Mouse (Mus musculus) retina, adult 2 months (tissue): ENCODE results near the gene Lingo4.

Experiments
- DNase-seq: peaks from one replicate; pipeline ENCODE4 v3.0.0-alpha.2; 2012; ENCODE audit warnings: low read depth, low spot score

Gene Lingo4

GRCm38 (mm10) chr3:94398217-94398616, at the start of gene Lingo4:
Gene Lingo4, plus strand, starts transcription at chr3:94398517.
- no peak for DNase-seq

- DNase-seq: peak; percentile 42
These were observed 37.5 kb upstream of the Lingo4 start for GRCm38 (mm10) chr3:94360812-94361211.

- no peak for DNase-seq
These were observed 36.2 kb upstream of the Lingo4 start, which contains the start of gene C2cd4d for GRCm38 (mm10) chr3:94362138-94362537. Gene C2cd4d, plus strand, starts transcription at chr3:94362438.

DNA sequence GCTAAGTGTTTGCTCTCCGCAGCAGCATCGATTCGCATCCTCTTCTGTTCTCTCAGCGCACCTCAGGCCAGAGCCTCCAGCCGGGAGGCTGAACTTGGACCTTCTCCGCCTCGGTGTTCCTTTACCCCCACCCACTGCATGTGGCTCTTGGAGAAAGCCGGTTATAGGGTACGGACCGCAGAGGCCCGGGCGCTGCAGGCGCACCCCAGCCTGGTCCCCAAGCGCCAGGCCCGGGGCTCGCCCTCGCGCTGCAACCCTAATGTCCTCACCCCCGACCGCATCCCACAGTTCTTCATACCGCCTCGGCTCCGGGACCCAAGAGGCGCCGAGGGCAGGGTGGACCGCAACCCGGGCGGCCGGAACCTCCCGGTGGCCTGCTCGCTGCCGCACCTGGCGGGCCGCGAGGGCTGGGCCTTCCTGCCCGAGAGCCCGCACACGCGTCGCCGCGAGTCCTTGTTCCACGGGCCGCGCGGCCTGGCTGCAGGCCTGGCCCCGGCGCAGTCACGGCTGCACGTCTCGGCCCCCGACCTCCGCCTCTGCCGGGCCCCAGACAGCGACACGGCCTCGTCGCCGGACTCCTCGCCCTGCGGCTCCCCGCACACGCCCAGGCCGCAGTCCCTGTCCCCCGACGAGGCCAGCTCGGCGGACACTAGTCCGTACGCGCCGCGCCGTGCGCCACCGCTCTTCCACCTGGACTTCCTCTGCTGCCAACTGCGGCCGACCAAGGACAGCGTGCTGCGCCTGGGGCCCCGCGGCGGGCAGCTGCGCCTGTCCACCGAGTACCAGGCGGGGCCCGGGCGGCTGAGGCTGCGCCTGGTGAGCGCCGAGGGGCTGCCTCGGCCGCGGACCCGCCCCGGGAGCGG, 34.8 kb upstream of the Lingo4 start:
- no peak for DNase-seq

GRCm38 (mm10) chr3:94364154-94364526, 34.2 kb upstream of the Lingo4 start:
- no peak for DNase-seq

DNA sequence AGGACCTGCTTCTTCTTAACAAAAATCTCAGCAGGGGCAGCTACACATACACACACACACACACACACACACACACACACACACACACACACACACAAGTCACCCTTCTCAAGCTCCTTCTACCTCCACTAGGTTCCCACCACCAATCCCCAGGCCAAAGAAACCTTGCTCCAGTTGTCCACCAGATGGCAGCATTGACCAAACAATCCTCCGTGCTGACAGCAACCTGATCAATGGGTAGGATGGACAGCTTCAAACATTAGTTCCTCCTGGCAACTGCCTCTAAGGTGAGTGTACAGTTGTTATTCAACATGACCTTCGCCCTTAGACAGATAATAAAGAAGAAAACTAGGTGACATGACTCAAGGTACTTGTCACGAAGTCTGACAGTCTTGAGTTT, 31.6 kb upstream of the Lingo4 start:
- DNase-seq: peak; percentile 71

DNA sequence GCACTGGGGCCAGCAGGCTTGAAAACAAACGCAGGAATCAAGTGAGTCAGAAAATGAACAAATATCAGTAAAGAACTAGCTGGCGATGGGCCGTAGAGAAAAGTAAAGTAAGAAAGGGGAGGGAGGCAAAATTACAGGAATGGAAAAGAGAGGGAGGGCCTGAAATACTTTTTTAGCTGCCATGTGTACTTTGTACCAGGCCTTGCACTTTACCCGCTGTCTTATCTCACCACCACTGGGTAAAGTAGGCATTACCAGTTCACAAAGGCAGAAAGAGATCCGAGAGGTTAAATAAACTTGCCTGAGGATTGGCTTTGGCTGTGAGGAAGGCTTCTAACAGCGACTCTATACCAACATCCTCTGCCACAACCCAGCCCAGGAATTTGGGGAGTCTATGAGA, 30.8 kb upstream of the Lingo4 start:
- DNase-seq: no peak

DNA sequence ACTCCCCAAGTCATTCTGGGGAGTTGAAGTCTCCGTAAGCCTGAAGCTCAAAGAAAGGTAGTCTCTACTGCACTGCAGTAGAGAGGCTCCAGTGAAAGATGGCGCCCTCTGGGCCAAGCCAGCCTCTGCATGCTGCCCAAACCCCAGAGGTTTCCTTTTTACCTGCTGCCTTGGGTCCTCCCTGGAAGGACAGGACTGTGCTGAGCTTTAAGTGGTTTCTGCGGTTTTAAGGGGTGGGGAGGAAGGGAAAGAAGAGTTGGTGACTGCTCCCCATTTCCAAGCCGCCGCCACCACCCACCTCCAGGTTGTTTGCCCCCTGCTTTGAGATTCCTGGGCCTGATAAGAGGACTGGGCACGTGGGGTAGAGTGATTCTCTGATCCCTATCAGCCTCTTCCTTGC, 29.7 kb upstream of the Lingo4 start:
- no peak for DNase-seq

GRCm38 (mm10) chr3:94369709-94370108, 28.6 kb upstream of the Lingo4 start:
- DNase-seq: no peak

GRCm38 (mm10) chr3:94371637-94372036, 26.7 kb upstream of the Lingo4 start:
- DNase-seq: peak; percentile 50

GRCm38 (mm10) chr3:94372038-94372437, 26.3 kb upstream of the Lingo4 start:
- DNase-seq: no peak

DNA sequence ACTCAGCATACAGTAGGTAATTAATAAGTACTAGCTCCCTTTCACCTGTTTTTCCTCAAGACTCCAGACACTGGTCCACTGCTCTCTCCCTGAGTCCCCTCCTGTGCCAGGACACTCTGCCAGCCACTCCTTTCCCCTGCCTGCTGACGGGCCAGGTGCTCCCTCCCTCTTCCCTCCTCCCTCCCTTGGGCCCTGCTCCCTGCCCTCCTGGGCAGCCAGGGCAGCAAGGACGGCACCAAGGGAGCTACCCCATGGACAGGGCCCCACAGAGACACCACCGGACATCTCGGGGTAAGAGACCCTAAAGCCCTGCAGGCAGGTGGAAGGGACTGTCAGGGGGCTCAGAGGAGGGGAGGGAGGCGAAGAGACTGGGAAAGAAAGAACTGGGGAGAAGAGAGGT, 25.7 kb upstream of the Lingo4 start, which contains the start of gene Rorc:
Rorc (plus strand) TSS at position 154 of the 400 bp plus-strand sequence.
- no peak for DNase-seq

GRCm38 (mm10) chr3:94373090-94373489, 25.2 kb upstream of the Lingo4 start:
- DNase-seq: no peak

DNA sequence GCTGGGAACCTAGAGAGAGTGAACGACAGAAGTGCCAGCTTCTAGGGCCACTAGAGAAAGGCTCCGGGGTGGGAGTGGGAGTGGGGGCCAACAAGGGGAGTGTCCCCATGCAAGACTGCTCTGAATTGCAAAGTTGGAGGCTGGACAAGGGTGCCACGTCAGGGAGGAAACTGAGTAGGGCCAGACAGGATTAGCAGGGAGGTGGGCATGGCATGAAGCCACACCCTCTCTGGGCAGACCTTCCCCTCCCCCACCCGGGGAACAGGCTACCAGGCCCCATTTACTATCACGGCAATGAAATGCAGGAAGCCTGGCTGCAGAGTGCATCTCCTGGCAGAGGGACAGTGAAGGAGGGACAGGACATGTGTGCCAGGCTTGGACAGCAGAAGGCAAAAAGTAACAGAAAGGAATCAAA, 24.7 kb upstream of the Lingo4 start:
- no peak for DNase-seq

DNA sequence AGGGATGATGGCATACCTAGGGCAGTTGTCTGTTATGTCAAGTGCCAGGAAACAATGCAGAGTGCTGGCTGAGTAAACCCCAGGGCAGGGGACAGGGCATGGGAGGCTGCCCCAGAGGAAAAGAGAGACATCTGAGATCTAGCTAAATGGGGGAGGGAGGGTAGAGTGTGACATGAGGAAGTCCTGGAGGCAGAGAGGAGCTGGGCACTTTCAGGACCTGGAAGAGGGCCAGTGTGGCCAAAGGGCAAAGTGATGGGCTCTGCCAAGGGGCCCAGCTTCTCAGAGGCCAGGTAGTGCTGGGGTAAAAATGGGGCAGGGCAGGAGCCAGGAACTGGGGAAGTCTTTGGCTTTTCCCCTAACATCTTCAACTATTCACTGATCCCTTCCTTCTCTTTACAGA, 23.7 kb upstream of the Lingo4 start:
- no peak for DNase-seq

DNA sequence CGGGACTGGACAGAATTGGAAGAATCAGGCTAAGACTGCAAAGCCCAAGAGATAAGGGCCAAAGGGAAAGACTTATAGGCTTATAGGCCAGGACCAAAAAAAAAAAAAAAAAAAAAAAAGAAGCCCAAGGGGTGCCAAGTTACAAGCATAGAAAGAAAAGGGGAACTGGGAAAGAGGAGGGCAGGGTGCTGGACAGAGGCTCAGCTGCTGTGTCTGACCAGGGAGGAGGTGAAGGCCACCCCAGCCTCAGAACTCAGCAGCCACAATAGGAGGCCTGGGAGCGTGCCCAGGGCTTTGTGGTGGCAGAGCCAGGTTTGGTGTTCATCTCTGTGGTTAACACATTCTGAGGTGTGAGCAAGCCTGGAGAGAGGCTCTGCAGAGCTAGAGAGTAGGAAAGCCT, 23.2 kb upstream of the Lingo4 start:
- DNase-seq: no peak

DNA sequence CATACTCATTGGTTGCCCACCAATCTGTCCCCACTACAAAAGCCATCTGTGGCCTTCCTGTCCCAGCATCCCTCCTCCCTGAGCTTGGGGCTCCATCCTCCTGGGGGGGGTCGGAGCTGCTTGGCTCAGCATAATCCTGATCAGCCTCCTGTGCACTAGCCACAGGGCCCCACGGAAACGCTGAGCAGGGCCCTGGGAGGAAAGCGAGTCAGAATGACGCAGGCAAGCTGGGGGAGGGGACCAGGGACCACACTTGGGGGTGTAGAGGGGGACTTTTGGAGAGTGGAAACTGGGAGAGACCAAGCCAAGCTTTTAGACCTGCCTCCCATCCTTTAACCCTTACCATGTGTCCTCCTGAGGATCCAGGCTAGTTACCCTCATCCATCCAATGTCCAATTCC, 22.5 kb upstream of the Lingo4 start:
- DNase-seq: no peak

DNA sequence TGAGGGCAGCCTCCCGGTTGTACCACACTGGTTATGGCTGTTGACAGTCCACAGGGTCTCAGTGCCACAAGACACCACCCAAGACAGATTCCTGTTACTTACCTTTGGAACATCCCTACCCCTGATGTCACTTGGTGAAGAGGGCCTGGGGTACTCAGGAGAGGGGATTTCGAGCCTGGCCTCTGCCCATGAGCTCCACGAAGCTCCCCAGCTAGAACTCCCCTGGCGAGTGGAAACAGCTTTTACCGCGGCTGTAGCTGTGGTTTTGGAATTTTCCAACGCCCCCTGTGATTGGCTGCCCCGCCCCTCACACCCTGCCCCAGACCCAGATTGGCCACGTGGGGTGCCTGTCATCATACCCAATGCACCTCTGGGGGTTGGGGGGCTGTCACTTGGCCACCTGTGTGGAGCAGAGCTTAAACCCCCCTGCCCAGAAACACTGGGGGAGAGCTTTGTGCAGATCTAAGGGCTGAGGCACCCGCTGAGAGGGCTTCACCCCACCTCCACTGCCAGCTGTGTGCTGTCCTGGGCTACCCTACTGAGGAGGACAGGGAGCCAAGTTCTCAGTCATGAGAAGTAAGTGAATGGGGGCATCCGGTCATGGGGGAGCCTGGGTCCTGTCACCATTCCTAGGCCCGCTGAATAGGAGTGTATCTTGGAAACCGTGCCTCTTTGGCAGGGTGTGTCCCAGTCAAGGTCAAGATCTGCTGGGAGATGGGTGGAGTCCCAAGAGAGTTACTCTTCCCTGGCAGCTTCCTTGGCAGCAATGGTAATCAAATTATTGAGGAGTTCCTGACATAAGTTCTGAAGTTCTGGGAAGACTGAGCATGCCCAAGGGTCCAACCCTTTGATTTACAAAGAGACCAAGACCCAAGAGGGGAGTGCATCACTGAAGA, 21.0 kb upstream of the Lingo4 start:
- DNase-seq: no peak

- no peak for DNase-seq
These were observed 18.3 kb upstream of the Lingo4 start for GRCm38 (mm10) chr3:94379831-94380510.

- no peak for DNase-seq
These were observed 16.0 kb upstream of the Lingo4 start for GRCm38 (mm10) chr3:94382308-94382707.

GRCm38 (mm10) chr3:94383476-94383875, 14.8 kb upstream of the Lingo4 start:
- DNase-seq: no peak

GRCm38 (mm10) chr3:94386671-94387070, 11.6 kb upstream of the Lingo4 start:
- DNase-seq: no peak
